Mouse (Mus musculus): ENCODE results near the gene Ssr4.

Ssr4 gene

GRCm38 (mm10) chrX:73815072-73815471, 28.2 kb downstream of the Ssr4 start:
- DNase-seq (ENCODE audit: low read depth, low spot score), result no peak

- no peak for DNase-seq (ENCODE audit: low read depth, low spot score)
Measured at GRCm38 (mm10) chrX:73816596-73817314, 29.9 kb downstream of the Ssr4 start.

DNA sequence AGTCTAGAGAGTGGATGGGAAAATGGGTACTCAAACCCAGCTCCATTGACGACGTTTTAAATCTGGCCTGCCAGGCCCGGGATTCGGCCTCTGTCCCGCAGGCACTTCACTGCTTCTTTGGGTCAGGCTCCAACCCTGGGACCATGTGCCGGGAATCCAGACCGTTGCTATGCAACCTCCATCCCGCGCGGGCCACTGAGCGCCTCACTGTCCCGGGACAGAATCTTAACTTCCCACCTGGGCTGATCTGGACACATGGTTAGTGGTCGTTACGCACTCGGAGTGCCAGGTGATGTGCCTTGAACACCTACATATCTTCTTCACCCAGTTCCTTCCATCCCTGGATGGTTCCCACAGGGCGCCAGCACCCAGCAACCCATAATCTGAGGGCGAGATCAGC, 36.9 kb downstream of the Ssr4 start:
- DNase-seq (ENCODE audit: low read depth, low spot score), result no peak

GRCm38 (mm10) chrX:73824185-73825151, 37.6 kb downstream of the Ssr4 start, which contains the start of gene Pdzd4:
Gene Pdzd4, minus strand, starts transcription at chrX:73824969.
- peak; percentile 62 for DNase-seq (ENCODE audit: low read depth, low spot score)

- no peak for DNase-seq (ENCODE audit: low read depth, low spot score)
Measured at GRCm38 (mm10) chrX:73835731-73836130, 48.9 kb downstream of the Ssr4 start.

DNA sequence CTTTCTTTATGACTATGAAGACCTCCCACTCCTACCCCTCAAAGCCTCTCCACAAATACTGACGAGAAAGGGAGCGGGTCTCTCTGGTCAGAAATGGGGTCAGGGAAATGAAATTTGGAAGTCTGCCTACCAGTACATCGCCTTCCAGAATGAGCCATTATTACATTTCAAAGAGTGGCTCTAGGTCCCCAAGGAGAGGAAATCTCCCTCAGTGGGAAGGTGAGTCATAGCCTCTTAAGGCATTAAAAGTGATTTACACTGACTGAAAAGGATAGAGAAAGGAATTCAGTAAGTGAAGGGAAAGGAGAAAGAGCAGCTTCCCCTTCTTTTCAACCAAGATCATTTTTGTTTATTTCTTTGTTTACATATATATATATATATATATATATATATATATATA, 49.9 kb downstream of the Ssr4 start:
- no peak for DNase-seq (ENCODE audit: low read depth, low spot score)
